ENCODE assay signal across 8 mouse cellular contexts in the genomic region with DNA sequence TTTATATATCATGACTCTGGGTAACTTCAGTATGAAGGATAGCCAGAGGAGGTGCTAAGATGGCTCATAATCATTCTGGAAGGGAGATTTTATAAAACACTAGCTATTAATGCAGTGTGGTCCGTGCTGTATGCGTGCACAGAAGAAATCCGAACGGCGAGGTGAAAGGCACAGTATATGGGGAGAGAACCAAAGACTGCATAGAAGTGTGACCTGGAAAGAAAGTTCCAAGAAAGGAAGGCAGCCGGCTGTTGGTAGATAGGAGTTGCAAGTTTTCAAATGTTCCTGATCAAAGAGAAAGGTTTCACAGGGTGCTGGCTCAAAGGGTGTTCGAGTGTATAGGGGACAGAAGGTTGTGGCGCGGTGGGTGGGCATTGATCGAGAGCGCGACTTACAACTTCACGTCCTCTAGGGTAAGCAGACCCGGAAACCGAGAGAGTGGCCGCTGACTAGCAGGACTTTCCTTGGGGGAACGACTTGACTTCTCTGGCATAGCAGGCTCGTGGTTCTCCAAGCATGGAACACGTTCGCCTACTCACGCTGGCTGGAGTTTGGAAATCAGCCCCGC. TPM values are rescaled to one million over a fixed set of nuclear protein-coding genes. Genes with fewer than 3 reads are reported as not detected.
DNase-seq lines count a peak whose midpoint lies in the region; ATAC-seq and TF ChIP-seq lines count a peak whose summit lies in the region.

No protein-coding gene starts in this region.

- no peaks in the 10 kb centered on the region for H3K4me1 ChIP-seq in kidney, adult 2 months (ENCODE audit: control insufficient read depth, insufficient read depth, low read length)
- H3K4me1 ChIP-seq in hindbrain, embryonic 13.5 days (replicated peaks) = peaks cover 9% of the 10 kb centered on the region
- H3K4me1 ChIP-seq in midbrain, embryonic 11.5 days (ENCODE audit: control insufficient read depth, insufficient read depth, low read length) = peaks cover 4% of the 10 kb centered on the region; the same call in 1 of the 2 replicates

- no peak for TF ChIP-seq POLR2A in kidney, adult 2 months (IDR thresholded peaks at IDR 0.05; ENCODE audit: low read depth, low read length)

- no peaks in the 10 kb centered on the region for H3K9me3 ChIP-seq in hindbrain, embryonic 13.5 days
- H3K9me3 ChIP-seq in midbrain, embryonic 11.5 days (ENCODE audit: control insufficient read depth, low read length) = no peaks in the 10 kb centered on the region

- no peak overlapping the region for H3K27ac ChIP-seq in kidney, adult 2 months (ENCODE audit: insufficient read depth, low read depth, low read length)
- H3K27ac ChIP-seq in hindbrain, embryonic 13.5 days = no peak overlapping the region
- H3K27ac ChIP-seq in midbrain, embryonic 11.5 days (ENCODE audit: low read depth, low read length) = no peak overlapping the region

- peak; percentile 21 for ATAC-seq in activated CD4-positive, CD25-positive, alpha-beta regulatory T cell, adult 4 months
- peak; percentile 67 for ATAC-seq in hindbrain, embryonic 13.5 days (ENCODE audit: low FRiP score)
- ATAC-seq in midbrain, embryonic 11.5 days (ENCODE audit: low FRiP score) = peak; percentile 82

- no peak overlapping the region for H3K9ac ChIP-seq in hindbrain, embryonic 13.5 days
- peak overlapping the region; percentile 36; the same call in 1 of the 2 replicates for H3K9ac ChIP-seq in midbrain, embryonic 11.5 days (ENCODE audit: low read length)

- no peaks in the 10 kb centered on the region for H3K36me3 ChIP-seq in kidney, adult 2 months (ENCODE audit: control insufficient read depth, insufficient read depth, low read length)
- peaks cover 6% of the 10 kb centered on the region; the same call in 1 of the 2 replicates for H3K36me3 ChIP-seq in hindbrain, embryonic 13.5 days
- no peaks in the 10 kb centered on the region for H3K36me3 ChIP-seq in midbrain, embryonic 11.5 days (ENCODE audit: control insufficient read depth, insufficient read depth, low read length)

- peak overlapping the region; percentile 48 for H3K4me3 ChIP-seq in kidney, adult 2 months (ENCODE audit: insufficient read depth, low read depth, low read length)
- H3K4me3 ChIP-seq in hindbrain, embryonic 13.5 days = peak overlapping the region; percentile 56
- peak overlapping the region; percentile 59 for H3K4me3 ChIP-seq in midbrain, embryonic 11.5 days (ENCODE audit: low read depth, low read length)

- peak overlapping the region; percentile 58 for H3K4me2 ChIP-seq in hindbrain, embryonic 13.5 days
- peak overlapping the region; percentile 51 for H3K4me2 ChIP-seq in midbrain, embryonic 11.5 days

- WGBS in kidney, adult 2 months = under 1% methylated on average over 21 of the region's 22 CpGs
- 22% methylated on average over 22 of the region's 22 CpGs for WGBS in hindbrain, embryonic 13.5 days
- 26% methylated on average over 22 of the region's 22 CpGs for WGBS in midbrain, embryonic 11.5 days

- no peaks in the 10 kb centered on the region for H3K27me3 ChIP-seq in kidney, adult 2 months (replicated peaks; ENCODE audit: control insufficient read depth, insufficient read depth, low read length)
- peaks cover 9% of the 10 kb centered on the region; the same call in 1 of the 2 replicates for H3K27me3 ChIP-seq in hindbrain, embryonic 13.5 days
- H3K27me3 ChIP-seq in midbrain, embryonic 11.5 days (ENCODE audit: control insufficient read depth, insufficient read depth, low read length) = peaks cover 5% of the 10 kb centered on the region

- DNase-seq in kidney, adult 2 months = no peak
- DNase-seq in kidney, postnatal 10 days = no peak
- peak; percentile 92 for DNase-seq in midbrain, embryonic 11.5 days (ENCODE audit: low spot score, missing footprints)
- DNase-seq in layer of hippocampus, adult 8-10 months (ENCODE audit: low spot score in 2 of 2) = no peak
- no peak for DNase-seq in cerebellum, adult 18-20 months
- DNase-seq in urinary bladder, postnatal 14 days (ENCODE audit: low spot score) = no peak

- no peak for TF ChIP-seq CTCF in kidney, adult 2 months (conservative IDR thresholded peaks at IDR 0.05; ENCODE audit: insufficient read depth, insufficient read length, low read depth, low read length)

RNA-seq across cellular contexts. Expression of a gene that starts 0.5 kb away (rescaled TPM):
- polyA plus RNA-seq in kidney, adult 2 months (2012; rRNA removed) = 38.4 and 47.9 TPM in 2 replicates
- 100 to 1,000 TPM in 1 of 2 experiments, 10 to 100 TPM in 1; 94.8 to 103 TPM for polyA plus RNA-seq in activated CD4-positive, CD25-positive, alpha-beta regulatory T cell, adult 4 months (2017; shearing (Covaris generic))
- polyA plus RNA-seq in hindbrain, embryonic 13.5 days (2015; fragmentation: Nextera tagmentation; extraction: Ambion mirVana) = 27.0 and 28.1 TPM in 2 replicates
- polyA plus RNA-seq in midbrain, embryonic 11.5 days (2014; fragmentation: Nextera tagmentation; extraction: Ambion mirVana) = 43.1 and 43.7 TPM in 2 replicates
- total RNA-seq in layer of hippocampus, adult 8-10 months (2022) = 10 to 100 TPM; 36.3 to 38.9 (median 37.6) TPM

RNA-seq across cellular contexts. Expression of a gene that starts 31.1 kb away (rescaled TPM):
- not detected in 2 replicates for polyA plus RNA-seq in kidney, adult 2 months (2012; rRNA removed)
- polyA plus RNA-seq in activated CD4-positive, CD25-positive, alpha-beta regulatory T cell, adult 4 months (2017; shearing (Covaris generic)) = not detected
- polyA plus RNA-seq in hindbrain, embryonic 13.5 days (2015; fragmentation: Nextera tagmentation; extraction: Ambion mirVana) = 0.04 TPM in 1 of 2 replicates, not detected in the other
- polyA plus RNA-seq in midbrain, embryonic 11.5 days (2014; fragmentation: Nextera tagmentation; extraction: Ambion mirVana) = not detected in 2 replicates
- under 1 TPM; 0.50 to 0.96 (median 0.60) TPM for total RNA-seq in layer of hippocampus, adult 8-10 months (2022)

RNA-seq across cellular contexts. Expression of a gene that starts 51.1 kb away (rescaled TPM):
- 0.54 and 0.70 TPM in 2 replicates for polyA plus RNA-seq in kidney, adult 2 months (2012; rRNA removed)
- polyA plus RNA-seq in activated CD4-positive, CD25-positive, alpha-beta regulatory T cell, adult 4 months (2017; shearing (Covaris generic)) = under 1 TPM in 1 of 2 experiments, not detected in 1; 0.90 TPM
- 0.10 and 0.23 TPM in 2 replicates for polyA plus RNA-seq in hindbrain, embryonic 13.5 days (2015; fragmentation: Nextera tagmentation; extraction: Ambion mirVana)
- 0.39 and 0.40 TPM in 2 replicates for polyA plus RNA-seq in midbrain, embryonic 11.5 days (2014; fragmentation: Nextera tagmentation; extraction: Ambion mirVana)
- not detected for total RNA-seq in layer of hippocampus, adult 8-10 months (2022)

Comparison
In these comparisons a context has a peak if more than half of its experiments do, and no peak if none do; other contexts are left out.
1. ATAC-seq: peak in every context shown above with its lines; median percentile 82 in midbrain, embryonic 11.5 days; 67 in hindbrain, embryonic 13.5 days; 21 in activated CD4-positive, CD25-positive, alpha-beta regulatory T cell, adult 4 months.